Mouse (Mus musculus) thymus, postnatal 14 days (tissue): Measurements from ENCODE around the gene Cpne2.

Experiments
- DNase-seq: peaks from one replicate; pipeline ENCODE4 v3.0.0; 2021

Cpne2 gene

GRCm38 (mm10) chr8:94532873-94533671 is at the start of gene Cpne2:
Gene Cpne2, plus strand, starts transcription at chr8:94532990.
- peak; percentile 72 for DNase-seq

GRCm38 (mm10) chr8:94485288-94485687 is 47.5 kb upstream of the Cpne2 start:
- no peak for DNase-seq

GRCm38 (mm10) chr8:94485882-94486281 is 46.9 kb upstream of the Cpne2 start:
- peak; percentile 43 for DNase-seq

GRCm38 (mm10) chr8:94488016-94488415 is 44.8 kb upstream of the Cpne2 start:
- DNase-seq, result no peak

- DNase-seq, result peak; percentile 14
These were observed 42.8 kb upstream of the Cpne2 start for GRCm38 (mm10) chr8:94489809-94490483.

- peak; percentile 76 for DNase-seq
These were observed 40.6 kb upstream of the Cpne2 start for GRCm38 (mm10) chr8:94492021-94492681.

- no peak for DNase-seq
These were observed 39.5 kb upstream of the Cpne2 start for GRCm38 (mm10) chr8:94493240-94493639.

GRCm38 (mm10) chr8:94515430-94516208 is 17.2 kb upstream of the Cpne2 start:
- DNase-seq, result no peak

GRCm38 (mm10) chr8:94516209-94516593 is 16.6 kb upstream of the Cpne2 start:
- no peak for DNase-seq

- no peak for DNase-seq
These were observed 16.0 kb upstream of the Cpne2 start for GRCm38 (mm10) chr8:94516766-94517165.

- no peak for DNase-seq
These were observed 14.5 kb upstream of the Cpne2 start for GRCm38 (mm10) chr8:94518331-94518730.

- DNase-seq, result no peak
These were observed 13.8 kb upstream of the Cpne2 start for GRCm38 (mm10) chr8:94519021-94519420.

- no peak for DNase-seq
These were observed 11.3 kb upstream of the Cpne2 start for GRCm38 (mm10) chr8:94521481-94521880.

GRCm38 (mm10) chr8:94522482-94522881 is 10.3 kb upstream of the Cpne2 start:
- no peak for DNase-seq

GRCm38 (mm10) chr8:94524554-94524953 is 8.2 kb upstream of the Cpne2 start:
- DNase-seq, result no peak

GRCm38 (mm10) chr8:94527178-94527577 is 5.6 kb upstream of the Cpne2 start:
- no peak for DNase-seq

GRCm38 (mm10) chr8:94528245-94528644 is 4.5 kb upstream of the Cpne2 start:
- peak; percentile 46 for DNase-seq

GRCm38 (mm10) chr8:94529875-94530274 is 2.9 kb upstream of the Cpne2 start:
- DNase-seq, result no peak

- DNase-seq, result no peak
These were observed 2.1 kb upstream of the Cpne2 start for GRCm38 (mm10) chr8:94530643-94531042.

- no peak for DNase-seq
These were observed 790 bp upstream of the Cpne2 start for GRCm38 (mm10) chr8:94532000-94532399.

GRCm38 (mm10) chr8:94532525-94532872 is 291 bp upstream of the Cpne2 start:
- no peak for DNase-seq

- DNase-seq, result no peak
These were observed 1.8 kb downstream of the Cpne2 start for GRCm38 (mm10) chr8:94534612-94535011.

GRCm38 (mm10) chr8:94535631-94536030 is 2.8 kb downstream of the Cpne2 start:
- DNase-seq, result no peak
